Mouse (Mus musculus): ENCODE data around the gene Setd4.

Setd4 gene

GRCm38 (mm10) chr16:93591450-93592430 is 12.1 kb downstream of the Setd4 start:
- DNase-seq = no peak

- no peak for DNase-seq
Measured at GRCm38 (mm10) chr16:93590915-93591314, 12.9 kb downstream of the Setd4 start.

GRCm38 (mm10) chr16:93588281-93588680 is 15.6 kb downstream of the Setd4 start:
- no peak for DNase-seq

- DNase-seq = no peak
Measured at GRCm38 (mm10) chr16:93586382-93586781, 17.5 kb downstream of the Setd4 start.

GRCm38 (mm10) chr16:93585703-93586205 is 18.1 kb downstream of the Setd4 start:
- no peak for DNase-seq

GRCm38 (mm10) chr16:93584976-93585702 is 18.7 kb downstream of the Setd4 start:
- no peak for DNase-seq

GRCm38 (mm10) chr16:93581125-93581524 is 22.7 kb downstream of the Setd4 start:
- DNase-seq = no peak

GRCm38 (mm10) chr16:93578346-93579005 is 25.4 kb downstream of the Setd4 start:
- DNase-seq = no peak

GRCm38 (mm10) chr16:93576412-93577082 is 27.3 kb downstream of the Setd4 start:
- DNase-seq = peak; percentile 53

GRCm38 (mm10) chr16:93575574-93575973 is 28.3 kb downstream of the Setd4 start:
- no peak for DNase-seq

- no peak for DNase-seq
Measured at GRCm38 (mm10) chr16:93574521-93575191, 29.2 kb downstream of the Setd4 start.

GRCm38 (mm10) chr16:93573434-93573833 is 30.4 kb downstream of the Setd4 start:
- DNase-seq = no peak

- DNase-seq = no peak
Measured at GRCm38 (mm10) chr16:93572383-93572782, 31.5 kb downstream of the Setd4 start.

GRCm38 (mm10) chr16:93558499-93558898 is 45.4 kb downstream of the Setd4 start:
- no peak for DNase-seq

- DNase-seq = no peak
Measured at GRCm38 (mm10) chr16:93557646-93558045, 46.2 kb downstream of the Setd4 start.

GRCm38 (mm10) chr16:93552686-93553513 is 51.0 kb downstream of the Setd4 start:
- DNase-seq = no peak

- DNase-seq = no peak
Measured at GRCm38 (mm10) chr16:93549287-93549686, 54.6 kb downstream of the Setd4 start.

GRCm38 (mm10) chr16:93548045-93548444 is 55.8 kb downstream of the Setd4 start:
- no peak for DNase-seq

GRCm38 (mm10) chr16:93547122-93547521 is 56.7 kb downstream of the Setd4 start:
- no peak for DNase-seq

GRCm38 (mm10) chr16:93546354-93546965 is 57.4 kb downstream of the Setd4 start:
- no peak for DNase-seq

Measured in layer of hippocampus, adult 9-11 months (tissue).